In the genomic region with DNA sequence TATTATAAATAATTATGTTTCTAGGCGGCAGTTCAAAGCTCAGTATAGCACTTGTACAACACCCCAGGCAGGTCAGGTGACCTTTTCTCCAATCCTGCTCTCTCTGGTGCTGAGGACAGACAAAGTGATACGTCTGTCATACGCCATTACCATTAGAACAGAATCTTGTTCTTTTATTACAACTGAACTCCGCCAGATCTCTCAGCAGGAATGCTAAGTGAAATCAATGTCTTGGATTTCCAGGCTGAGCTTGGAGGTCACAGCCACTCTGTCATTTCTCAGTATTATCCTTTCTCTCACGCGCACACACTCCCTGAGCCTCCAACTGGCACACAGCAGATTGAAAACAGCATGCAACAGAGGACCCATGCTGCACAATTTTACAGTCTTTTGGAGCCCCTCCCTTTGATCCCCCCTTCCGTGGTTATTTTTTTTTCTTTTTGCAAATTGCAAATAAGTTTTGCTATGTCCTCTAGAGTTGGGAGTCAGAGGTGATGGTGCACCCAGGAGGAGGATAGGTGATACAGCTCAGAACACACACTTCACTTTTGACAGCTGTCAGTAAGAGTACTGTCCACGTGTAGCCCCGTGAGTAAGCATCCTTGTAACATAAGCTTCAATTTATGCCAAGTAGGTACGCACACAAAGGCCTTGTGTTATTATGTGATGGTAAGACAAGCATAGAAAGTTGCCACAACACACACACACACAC, we compare ENCODE assay signal across 16 mouse cellular contexts.
DNase-seq lines count a peak whose midpoint lies in the region; ATAC-seq lines count a peak whose summit lies in the region.
"Had no signal": no experiment of that assay in that cellular context is flagged by ENCODE, and none has a peak within 500 bp of the region (broad histone marks: within the 10 kb centered on the region; RNA-seq: fewer than 3 reads in every experiment).

No protein-coding gene starts in this region.

- DNase-seq in neural tube, embryonic 11.5 days (ENCODE audit: low spot score), result peak; percentile 18
- DNase-seq in hindbrain, embryonic 10.5 days (ENCODE audit: low spot score), result peak; percentile 37
- DNase-seq in midbrain, embryonic 11.5 days (ENCODE audit: low spot score, missing footprints), result peak; percentile 91
- DNase-seq in lung, postnatal 10 days, result no peak
- no peak for DNase-seq in right cerebral cortex, postnatal 10 days (ENCODE audit: low spot score in 2 of 2)
- DNase-seq in thymus, postnatal 36 days, result no peak
- DNase-seq: adrenal gland, postnatal 25 days; cerebellum, postnatal 25 days; liver, embryonic 13.5 days; lung, postnatal 36 days had no signal

- no peak overlapping the region for H3K9ac ChIP-seq in neural tube, embryonic 11.5 days (ENCODE audit: low read length)
- no peak overlapping the region for H3K9ac ChIP-seq in neural tube, embryonic 15.5 days (replicated peaks)
- H3K9ac ChIP-seq in midbrain, embryonic 11.5 days (ENCODE audit: low read length), result no peak overlapping the region
- H3K9ac ChIP-seq: embryonic facial prominence, embryonic 15.5 days; heart, embryonic 15.5 days; kidney, embryonic 15.5 days; liver, embryonic 13.5 days had no signal

- WGBS in neural tube, embryonic 11.5 days, result 55% methylated on average over 10 of the region's 10 CpGs
- 43% methylated on average over 10 of the region's 10 CpGs for WGBS in neural tube, embryonic 15.5 days
- WGBS in hindbrain, embryonic 10.5 days, result 34% methylated on average over 10 of the region's 10 CpGs
- WGBS in midbrain, embryonic 11.5 days, result 32% methylated on average over 10 of the region's 10 CpGs

- H3K4me1 ChIP-seq in neural tube, embryonic 11.5 days (ENCODE audit: control insufficient read depth, insufficient read depth, low read length), result 0 out of 2 replicates have a peak, but pooled peaks cover 7% of the 10 kb centered on the region
- no peaks in the 10 kb centered on the region for H3K4me1 ChIP-seq in neural tube, embryonic 15.5 days
- peaks cover 36% of the 10 kb centered on the region for H3K4me1 ChIP-seq in hindbrain, embryonic 10.5 days (replicated peaks)
- peaks cover 23% of the 10 kb centered on the region for H3K4me1 ChIP-seq in midbrain, embryonic 11.5 days (ENCODE audit: control insufficient read depth, insufficient read depth, low read length)
- H3K4me1 ChIP-seq: embryonic facial prominence, embryonic 15.5 days; heart, embryonic 15.5 days; kidney, embryonic 15.5 days; liver, embryonic 13.5 days had no signal

- H3K4me3 ChIP-seq in neural tube, embryonic 11.5 days (ENCODE audit: low read depth, low read length), result no peak overlapping the region
- H3K4me3 ChIP-seq in neural tube, embryonic 15.5 days (replicated peaks), result no peak overlapping the region
- H3K4me3 ChIP-seq in hindbrain, embryonic 10.5 days, result no peak overlapping the region
- no peak overlapping the region for H3K4me3 ChIP-seq in midbrain, embryonic 11.5 days (ENCODE audit: low read depth, low read length)
- H3K4me3 ChIP-seq: embryonic facial prominence, embryonic 15.5 days; heart, embryonic 15.5 days; kidney, embryonic 15.5 days; liver, embryonic 13.5 days had no signal

- no peak overlapping the region for H3K4me2 ChIP-seq in neural tube, embryonic 11.5 days (ENCODE audit: low read depth)
- H3K4me2 ChIP-seq in neural tube, embryonic 15.5 days, result no peak overlapping the region
- H3K4me2 ChIP-seq in midbrain, embryonic 11.5 days, result no peak overlapping the region
- H3K4me2 ChIP-seq: embryonic facial prominence, embryonic 15.5 days; heart, embryonic 15.5 days; kidney, embryonic 15.5 days; liver, embryonic 13.5 days had no signal

- no peak overlapping the region for H3K27ac ChIP-seq in neural tube, embryonic 11.5 days (ENCODE audit: low read depth, low read length)
- no peak overlapping the region for H3K27ac ChIP-seq in neural tube, embryonic 15.5 days (replicated peaks)
- H3K27ac ChIP-seq in hindbrain, embryonic 10.5 days, result peak overlapping the region; percentile 57; the same call in 1 of the 2 replicates
- H3K27ac ChIP-seq in midbrain, embryonic 11.5 days (ENCODE audit: low read depth, low read length), result no peak overlapping the region
- H3K27ac ChIP-seq: embryonic facial prominence, embryonic 15.5 days; heart, embryonic 15.5 days; kidney, embryonic 15.5 days; liver, embryonic 13.5 days; stomach, postnatal 0 days had no signal

- no peaks in the 10 kb centered on the region for H3K9me3 ChIP-seq in neural tube, embryonic 11.5 days (ENCODE audit: control insufficient read depth, low read length)
- H3K9me3 ChIP-seq in neural tube, embryonic 15.5 days (replicated peaks), result no peaks in the 10 kb centered on the region
- no peaks in the 10 kb centered on the region for H3K9me3 ChIP-seq in hindbrain, embryonic 10.5 days
- H3K9me3 ChIP-seq in midbrain, embryonic 11.5 days (ENCODE audit: control insufficient read depth, low read length), result no peaks in the 10 kb centered on the region
- H3K9me3 ChIP-seq: embryonic facial prominence, embryonic 15.5 days; heart, embryonic 15.5 days; kidney, embryonic 15.5 days; liver, embryonic 13.5 days had no signal

- no peaks in the 10 kb centered on the region for H3K27me3 ChIP-seq in neural tube, embryonic 11.5 days (ENCODE audit: control insufficient read depth, insufficient read depth, low read length)
- no peaks in the 10 kb centered on the region for H3K27me3 ChIP-seq in neural tube, embryonic 15.5 days (replicated peaks)
- no peaks in the 10 kb centered on the region for H3K27me3 ChIP-seq in hindbrain, embryonic 10.5 days (ENCODE audit: insufficient read depth, poor library complexity, severe bottlenecking)
- H3K27me3 ChIP-seq in midbrain, embryonic 11.5 days (ENCODE audit: control insufficient read depth, insufficient read depth, low read length), result no peaks in the 10 kb centered on the region; the same call in 1 of the 2 replicates
- H3K27me3 ChIP-seq: embryonic facial prominence, embryonic 15.5 days; heart, embryonic 15.5 days; kidney, embryonic 15.5 days; liver, embryonic 13.5 days had no signal

- H3K36me3 ChIP-seq in neural tube, embryonic 11.5 days (ENCODE audit: control insufficient read depth, insufficient read depth, low read length), result no peaks in the 10 kb centered on the region
- H3K36me3 ChIP-seq in neural tube, embryonic 15.5 days, result no peaks in the 10 kb centered on the region
- H3K36me3 ChIP-seq in hindbrain, embryonic 10.5 days, result no peaks in the 10 kb centered on the region
- no peaks in the 10 kb centered on the region for H3K36me3 ChIP-seq in midbrain, embryonic 11.5 days (ENCODE audit: control insufficient read depth, insufficient read depth, low read length)
- H3K36me3 ChIP-seq: embryonic facial prominence, embryonic 15.5 days; heart, embryonic 15.5 days; kidney, embryonic 15.5 days; liver, embryonic 13.5 days had no signal

- no peak; the same call in 1 of the 2 replicates for ATAC-seq in neural tube, embryonic 11.5 days (ENCODE audit: insufficient read depth, low FRiP score, low TSS enrichment)
- ATAC-seq in neural tube, embryonic 15.5 days (ENCODE audit: low FRiP score), result no peak
- peak; percentile 83 for ATAC-seq in midbrain, embryonic 11.5 days (ENCODE audit: low FRiP score)
- ATAC-seq in activated CD4-positive, CD25-positive, alpha-beta regulatory T cell, adult 4 months, result no peak

Comparison
In these comparisons a context has a peak if more than half of its experiments do, and no peak if none do; other contexts are left out.
1. DNase-seq: peak in neural tube, embryonic 11.5 days (single experiment), hindbrain, embryonic 10.5 days (single experiment) and midbrain, embryonic 11.5 days (single experiment); none in lung, postnatal 10 days (single experiment), right cerebral cortex, postnatal 10 days (0 of 2) and thymus, postnatal 36 days (0 of 2).